Mouse (Mus musculus) ovary, postnatal 36 days (tissue): ENCODE results near the gene Mtcp1.

ENCODE experiments used
- DNase-seq: peaks from one replicate; pipeline ENCODE4 v3.0.0; 2022; ENCODE audit warnings: low spot score, mixed read lengths

Mtcp1 gene

DNA sequence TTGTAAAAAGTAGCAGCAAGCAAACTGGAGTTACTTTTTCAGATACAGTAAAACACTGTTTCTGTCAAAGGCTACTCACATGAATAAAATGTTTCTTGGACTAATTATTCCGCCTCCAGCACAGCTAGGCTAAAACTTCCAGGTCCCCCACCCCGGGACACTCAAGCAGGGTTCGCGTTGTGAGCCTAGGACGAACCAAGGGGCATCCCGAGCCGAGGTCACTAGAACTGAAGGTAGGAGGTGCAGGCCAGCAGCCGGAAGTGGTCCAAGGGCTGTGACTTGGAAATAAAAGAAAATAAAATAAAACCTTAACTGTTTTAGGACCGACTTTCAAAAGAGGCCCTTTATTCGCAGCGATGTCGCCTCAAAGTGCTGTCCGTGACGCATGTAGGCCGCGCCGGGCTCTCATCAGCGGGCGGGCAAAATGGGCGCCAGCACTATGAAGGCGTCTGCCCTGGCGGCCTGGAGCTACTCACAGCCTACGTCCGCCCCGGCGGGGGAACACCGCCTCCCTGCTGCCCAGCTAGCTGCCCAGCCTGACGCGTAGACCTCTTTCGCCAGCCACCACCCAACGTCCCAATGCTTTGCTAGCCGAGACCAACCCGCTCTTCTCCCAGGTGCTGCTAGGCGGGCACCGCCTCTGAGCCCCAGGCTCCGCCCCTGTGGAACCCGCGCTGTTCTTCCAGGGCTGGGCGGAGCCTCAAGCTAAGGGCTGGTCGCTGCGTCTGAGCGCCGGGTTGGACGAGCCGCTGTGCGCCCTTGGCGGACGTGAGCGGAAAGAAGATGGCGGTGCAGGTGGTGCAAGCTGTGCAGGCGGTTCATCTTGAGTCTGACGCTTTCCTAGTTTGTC is at the start of gene Mtcp1, which contains the start of the genes Cmc4 and Brcc3:
Gene Mtcp1, minus strand, starts transcription at position 653 of the 850 bp plus-strand sequence.
Gene Cmc4, minus strand, starts transcription at position 649 of the 850 bp plus-strand sequence.
Gene Brcc3, plus strand, starts transcription at position 693 of the 850 bp plus-strand sequence.
- DNase-seq: peak; percentile 88

DNA sequence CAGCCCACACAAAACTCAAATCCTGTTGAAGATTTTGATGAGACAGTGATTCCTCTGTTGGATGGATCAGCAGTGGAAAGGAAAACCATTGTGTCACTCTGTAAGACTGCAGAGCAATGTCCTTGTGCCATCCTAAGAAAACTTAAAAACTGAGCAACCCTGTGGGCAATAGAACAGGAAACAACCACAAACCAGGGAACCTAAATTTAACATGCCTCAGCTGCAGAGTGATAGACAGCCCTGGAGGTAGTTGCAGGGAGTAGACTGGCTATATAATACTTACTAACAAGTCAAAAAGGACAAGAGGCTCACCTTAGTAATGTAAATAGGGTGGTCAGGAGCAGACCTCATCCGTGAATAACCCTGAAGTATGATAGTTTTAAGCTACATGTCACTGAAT is 38.2 kb upstream of the Mtcp1 start:
- DNase-seq: no peak

DNA sequence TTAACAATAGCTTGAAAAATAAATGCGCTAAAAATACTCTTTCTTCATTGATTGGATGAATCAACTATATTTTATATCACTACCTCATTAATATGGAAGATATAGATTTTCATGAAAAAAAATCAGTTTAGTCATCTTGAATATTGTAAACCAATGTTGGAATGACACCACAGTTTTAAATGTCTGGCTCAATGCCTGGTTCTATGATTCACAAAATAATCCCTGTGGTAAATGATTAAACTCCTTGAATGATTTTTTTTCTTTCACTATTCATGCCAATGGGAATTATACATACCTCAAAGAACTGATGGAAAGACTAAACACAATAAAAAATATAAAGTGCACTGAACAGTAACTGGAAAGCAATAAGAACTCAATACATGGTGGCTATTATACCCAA is 6.7 kb downstream of the Mtcp1 start:
- DNase-seq: no peak

DNA sequence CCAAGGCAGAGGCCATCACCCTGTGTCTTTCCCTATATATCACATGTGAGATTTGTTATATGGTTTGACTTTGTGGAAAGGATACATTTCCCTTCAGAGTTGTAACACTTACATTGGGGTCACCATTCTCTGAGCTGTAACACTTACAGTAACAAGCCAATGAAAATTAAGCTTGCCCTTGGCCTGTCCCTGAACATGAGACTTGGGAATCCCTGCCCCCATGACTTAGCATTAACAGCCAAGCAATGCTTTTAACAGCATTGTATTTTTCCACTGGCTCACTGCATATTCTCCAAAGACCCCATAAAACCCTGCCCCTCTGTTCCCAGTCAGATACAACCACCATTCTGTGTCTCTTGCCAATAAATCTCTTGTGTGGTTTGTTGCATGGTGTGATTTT is 13.0 kb downstream of the Mtcp1 start:
- no peak for DNase-seq

DNA sequence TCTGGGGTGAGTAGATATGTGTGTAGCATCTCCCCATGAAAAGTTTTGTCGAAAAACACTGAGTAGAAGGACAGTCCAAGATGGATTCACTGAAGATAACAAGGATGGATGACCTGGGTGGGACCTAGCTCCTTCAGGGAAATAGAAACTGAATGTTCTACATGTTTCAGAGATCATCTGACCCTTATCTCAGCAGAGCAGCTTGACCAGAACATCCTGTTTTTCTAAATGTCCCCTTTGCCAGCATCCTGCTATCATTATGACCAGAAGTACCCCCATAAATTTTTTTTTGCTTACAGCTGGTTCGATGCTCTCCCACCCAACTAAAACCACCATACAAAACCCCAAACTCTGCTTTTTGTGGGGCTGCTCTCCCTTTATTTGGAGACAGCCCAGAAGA is 13.7 kb downstream of the Mtcp1 start:
- no peak for DNase-seq

DNA sequence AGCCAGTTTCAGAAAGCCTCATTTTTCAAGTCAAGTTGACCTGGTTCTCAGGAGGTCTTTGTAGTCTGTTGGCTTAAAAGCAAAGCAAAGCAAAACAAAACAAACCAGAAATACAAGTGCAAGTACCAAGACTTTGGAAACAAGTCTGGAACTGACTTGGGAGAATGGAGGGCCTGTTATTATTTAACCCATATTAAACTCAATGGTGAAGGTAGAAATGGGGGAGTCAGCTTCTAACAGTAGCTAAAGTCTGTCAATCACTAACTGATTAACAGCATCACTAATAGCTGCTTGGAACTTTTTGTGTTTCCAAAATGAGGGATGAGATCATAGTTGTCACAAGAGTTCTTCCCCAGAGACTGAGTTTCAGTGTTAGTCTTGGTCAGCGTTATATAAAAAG is 16.9 kb downstream of the Mtcp1 start:
- no peak for DNase-seq

DNA sequence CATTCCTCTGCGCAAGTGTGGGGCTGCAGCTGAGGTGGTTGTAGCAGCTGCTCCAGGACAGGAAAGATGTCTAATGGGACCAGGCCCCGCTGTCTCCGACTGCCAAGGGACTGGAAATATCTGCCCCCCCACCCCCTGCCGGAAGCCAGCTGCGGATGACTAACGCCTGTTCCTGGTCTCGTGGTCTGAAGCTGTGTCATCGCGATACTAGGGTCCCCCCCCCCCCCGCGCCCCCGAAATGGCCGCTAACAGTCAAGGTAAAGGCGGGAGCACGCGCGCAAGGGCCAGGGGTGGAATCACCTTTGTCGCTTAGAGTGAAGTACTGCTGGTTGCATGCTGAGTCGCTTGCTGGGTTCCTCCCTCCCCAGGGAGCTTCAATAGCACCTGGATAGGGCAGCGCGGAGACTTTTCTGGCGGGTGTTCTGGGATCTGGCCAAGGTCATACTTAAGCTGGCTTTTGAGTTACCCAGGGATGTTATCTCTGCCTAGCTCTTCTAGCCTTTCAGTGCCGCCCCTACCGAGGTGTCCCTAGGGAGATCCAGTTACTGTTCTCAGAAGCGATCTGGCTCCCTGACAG is 34.1 kb downstream of the Mtcp1 start, which contains the start of the genes Fundc2 and F8:
Gene Fundc2, plus strand, starts transcription at position 205 of the 577 bp plus-strand sequence.
Gene F8, minus strand, starts transcription at position 421 of the 577 bp plus-strand sequence.
- DNase-seq: peak; percentile 50

DNA sequence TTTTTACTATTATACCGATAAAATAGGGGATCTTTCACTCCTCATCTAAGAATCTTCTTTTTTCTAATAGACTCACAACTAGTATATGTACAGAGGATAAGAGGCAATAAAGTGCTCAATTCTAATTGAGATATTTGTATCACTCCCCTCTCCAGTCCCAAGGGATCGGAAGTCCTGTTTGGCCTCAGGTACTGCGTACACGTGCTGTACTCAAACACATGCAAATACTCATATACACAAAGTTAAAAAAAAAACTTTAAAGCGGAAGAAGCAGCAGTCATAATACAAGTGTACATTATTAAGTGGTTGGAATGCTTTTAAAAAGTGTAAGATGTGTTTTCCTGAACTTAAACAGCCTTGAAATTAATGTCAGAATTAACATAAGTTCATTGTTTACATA is 34.7 kb downstream of the Mtcp1 start:
- no peak for DNase-seq

DNA sequence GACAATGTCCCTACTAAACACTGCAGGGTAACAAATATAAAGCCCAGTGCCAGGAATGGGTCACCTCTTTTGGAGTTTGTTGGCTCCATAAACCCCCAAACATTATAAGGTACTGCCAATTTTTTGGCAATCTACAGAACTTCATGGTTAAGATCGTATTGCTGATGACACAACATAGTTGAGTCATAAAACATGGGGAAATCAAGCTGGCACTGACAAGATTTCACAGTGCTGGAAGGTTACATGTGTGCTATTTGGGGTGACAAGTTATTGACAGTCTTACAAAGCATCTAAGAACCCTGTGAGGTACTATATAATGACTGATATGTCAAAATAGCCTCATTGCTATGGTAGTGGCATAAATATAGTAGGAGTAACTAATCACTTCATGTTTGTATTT is 35.2 kb downstream of the Mtcp1 start:
- no peak for DNase-seq

DNA sequence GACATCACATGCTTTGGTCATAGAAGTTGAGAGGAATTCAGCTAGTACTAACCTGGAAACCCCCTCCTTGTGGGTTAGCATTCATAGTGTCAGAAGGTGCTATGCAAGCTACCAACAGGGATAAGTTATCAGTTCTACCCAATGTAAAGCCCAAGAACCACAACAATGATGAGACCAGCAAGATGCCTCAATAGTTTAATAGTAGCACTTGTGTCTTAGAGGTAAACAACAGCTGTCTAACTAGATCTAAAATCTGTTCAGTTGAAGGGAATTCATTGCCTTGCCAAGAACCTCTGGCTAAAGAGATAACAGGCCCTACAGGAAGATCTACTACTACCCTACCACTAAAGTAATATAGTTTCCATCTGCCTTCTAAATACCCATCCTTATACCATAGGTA is 39.6 kb downstream of the Mtcp1 start:
- DNase-seq: no peak

DNA sequence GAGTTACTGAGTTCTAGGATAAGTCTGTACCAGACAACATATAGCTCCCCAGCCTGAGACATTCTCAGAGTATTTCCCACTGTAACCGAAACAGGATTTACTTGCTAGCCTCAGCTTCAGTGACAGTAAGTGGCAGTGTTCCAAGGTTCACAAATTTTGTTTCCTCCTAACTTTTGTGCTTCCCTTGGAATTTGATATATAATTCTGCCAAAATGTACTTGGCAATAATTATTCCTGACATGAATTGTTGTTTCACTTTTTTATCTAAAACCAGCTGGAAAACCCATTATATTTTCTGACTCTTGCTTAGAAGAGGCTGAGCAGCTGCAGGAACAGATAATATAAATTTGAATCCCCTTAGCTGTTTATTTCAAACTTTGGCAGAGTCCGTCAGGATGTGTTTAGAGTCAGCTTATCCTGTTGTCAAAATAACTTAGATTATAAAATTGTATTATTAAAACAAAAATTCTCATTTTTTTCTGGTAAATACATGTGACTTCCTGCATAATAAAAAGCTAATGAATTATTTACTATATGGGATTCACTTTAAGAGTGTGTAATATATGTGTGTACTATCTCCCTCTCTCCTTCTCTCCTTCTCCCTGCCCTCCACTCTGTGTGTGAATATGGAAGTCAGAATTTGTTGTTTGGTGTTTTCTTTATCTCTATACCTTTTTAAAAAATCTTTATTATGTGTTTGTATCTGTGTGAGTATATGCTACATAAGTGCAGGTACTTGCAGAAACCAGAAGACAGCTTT is 43.5 kb downstream of the Mtcp1 start:
- DNase-seq: no peak

DNA sequence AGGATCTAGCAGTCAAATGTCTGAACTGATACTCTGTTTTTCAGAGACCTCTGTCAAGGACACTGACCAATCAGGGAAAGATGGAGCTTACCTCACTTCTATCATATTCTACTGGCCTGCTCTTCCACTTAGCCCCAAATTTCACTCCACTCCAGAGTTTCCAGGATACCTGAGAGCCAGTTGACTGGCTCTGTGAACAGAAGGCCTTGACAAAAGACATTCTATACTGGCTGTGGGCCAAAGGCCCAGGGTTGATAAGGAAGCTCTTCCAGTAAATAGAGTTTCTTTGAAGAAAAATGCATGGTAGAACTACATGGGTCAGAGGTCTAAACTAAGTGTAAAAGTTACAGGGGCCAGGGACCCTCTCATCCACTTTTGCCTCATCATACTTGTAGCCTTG is 46.2 kb downstream of the Mtcp1 start:
- peak; percentile 7 for DNase-seq
